Mouse (Mus musculus): ENCODE data around the gene Btbd19. TPM values are rescaled to one million over a fixed set of nuclear protein-coding genes. Genes with fewer than 3 reads are reported as not detected.

Gene Btbd19
- polyA plus RNA-seq, 1 experiment from 2014 or later = 7.6 TPM

DNA sequence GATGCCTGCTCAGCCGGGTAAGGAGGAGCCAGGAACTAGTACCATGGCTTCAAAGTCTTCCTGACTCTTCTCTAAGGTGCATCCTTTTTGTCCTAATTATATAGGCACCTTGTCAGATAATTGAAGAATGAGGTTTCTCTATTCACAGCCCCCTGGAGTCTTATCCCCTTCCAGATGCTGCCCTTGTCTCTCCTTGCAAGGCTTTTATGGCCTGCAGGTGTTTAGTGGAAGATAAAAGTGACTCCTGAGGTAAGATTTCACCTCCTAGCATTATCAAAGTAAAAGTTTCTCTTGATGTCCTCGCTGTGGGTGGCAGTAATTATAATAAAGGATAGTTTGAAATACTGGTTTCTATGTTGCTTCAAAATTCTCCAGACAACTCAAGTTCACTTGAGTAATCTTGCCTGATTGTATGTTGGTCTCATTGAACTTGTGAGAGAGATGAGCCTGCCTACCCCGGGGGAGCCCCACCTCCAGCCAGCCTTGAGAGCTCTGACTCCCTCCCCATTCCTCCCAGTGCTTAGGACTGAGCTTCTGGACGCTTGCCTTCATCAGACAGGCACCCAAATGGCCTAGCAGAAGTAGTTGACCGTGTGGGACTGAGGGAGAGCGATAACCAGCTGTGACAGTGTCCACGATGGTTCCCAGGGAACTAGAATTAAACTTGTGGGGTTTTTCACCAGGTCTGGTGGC, 37.4 kb downstream of the Btbd19 start:
- Histone ChIP-seq H3K27ac (no peak overlapping the region), H3K4me2 (replicated peaks) (no peak overlapping the region), H3K36me3 (0 out of 2 replicates have a peak, but pooled peaks cover 4% of the 10 kb centered on the region), H3K27me3 (replicated peaks) (no peaks in the 10 kb centered on the region), H3K4me1 (replicated peaks) (peaks cover 4% of the 10 kb centered on the region; the same call in 1 of the 2 replicates), H3K9ac (no peak overlapping the region), H3K9me3 (no peaks in the 10 kb centered on the region), H3K4me3 (replicated peaks) (no peak overlapping the region)
- ATAC-seq = no peak
- 70% methylated on average over 7 of the region's 7 CpGs for WGBS

DNA sequence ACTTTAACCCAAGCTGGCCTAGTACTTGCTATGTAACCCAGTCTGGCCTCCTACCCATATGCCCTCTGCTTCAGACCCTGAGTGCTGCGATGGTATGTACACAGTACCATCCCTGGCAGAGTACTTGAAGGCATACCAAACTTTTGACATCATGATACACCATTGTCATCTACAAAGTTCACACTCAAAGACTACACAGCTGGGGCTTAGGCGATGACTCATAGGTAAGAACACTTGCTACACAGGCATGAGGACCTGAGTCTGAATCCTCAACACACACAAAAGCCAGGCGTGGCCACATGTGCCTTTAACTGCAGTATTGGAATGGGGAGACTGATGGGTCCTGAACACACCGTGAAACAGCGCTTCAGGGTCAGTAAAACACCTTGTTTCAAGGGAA, 54.3 kb downstream of the Btbd19 start:
- no peak overlapping the region for H3K27ac ChIP-seq
- H3K36me3 ChIP-seq = peaks cover 17% of the 10 kb centered on the region
- no peaks in the 10 kb centered on the region for H3K27me3 ChIP-seq (replicated peaks)
- no peaks in the 10 kb centered on the region for H3K9me3 ChIP-seq
- 92% methylated on average over 5 of the region's 5 CpGs for WGBS
- no peak for ATAC-seq
- no peak overlapping the region for H3K4me2 ChIP-seq (replicated peaks)
- no peaks in the 10 kb centered on the region for H3K4me1 ChIP-seq (replicated peaks)
- no peak overlapping the region for H3K9ac ChIP-seq
- H3K4me3 ChIP-seq (replicated peaks) = no peak overlapping the region

DNA sequence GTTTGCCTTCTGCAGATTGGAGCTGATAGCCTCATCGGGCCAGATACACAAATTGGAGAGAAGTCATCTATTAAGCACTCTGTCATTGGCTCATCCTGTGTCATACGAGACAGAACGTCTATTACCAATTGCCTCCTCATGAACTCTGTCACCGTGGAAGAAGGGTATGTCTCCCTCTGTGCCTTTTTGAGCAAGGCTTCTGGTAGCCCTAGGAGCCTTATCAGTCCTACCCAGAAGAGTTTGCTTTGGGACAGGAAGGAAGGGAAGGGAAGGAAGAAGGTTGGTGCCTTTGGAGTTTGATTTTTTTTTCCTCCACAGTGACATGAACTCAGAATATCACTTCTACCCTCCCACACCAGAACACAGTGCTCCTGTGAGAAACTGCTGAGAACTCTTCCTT, 54.9 kb downstream of the Btbd19 start:
- no peaks in the 10 kb centered on the region for H3K4me1 ChIP-seq (replicated peaks)
- H3K27ac ChIP-seq = no peak overlapping the region
- H3K27me3 ChIP-seq (replicated peaks) = no peaks in the 10 kb centered on the region
- no peaks in the 10 kb centered on the region for H3K9me3 ChIP-seq
- 80% methylated on average over 4 of the region's 4 CpGs for WGBS
- peaks cover 19% of the 10 kb centered on the region for H3K36me3 ChIP-seq
- ATAC-seq = no peak
- H3K4me2 ChIP-seq (replicated peaks) = no peak overlapping the region
- H3K9ac ChIP-seq = no peak overlapping the region
- H3K4me3 ChIP-seq (replicated peaks) = no peak overlapping the region

DNA sequence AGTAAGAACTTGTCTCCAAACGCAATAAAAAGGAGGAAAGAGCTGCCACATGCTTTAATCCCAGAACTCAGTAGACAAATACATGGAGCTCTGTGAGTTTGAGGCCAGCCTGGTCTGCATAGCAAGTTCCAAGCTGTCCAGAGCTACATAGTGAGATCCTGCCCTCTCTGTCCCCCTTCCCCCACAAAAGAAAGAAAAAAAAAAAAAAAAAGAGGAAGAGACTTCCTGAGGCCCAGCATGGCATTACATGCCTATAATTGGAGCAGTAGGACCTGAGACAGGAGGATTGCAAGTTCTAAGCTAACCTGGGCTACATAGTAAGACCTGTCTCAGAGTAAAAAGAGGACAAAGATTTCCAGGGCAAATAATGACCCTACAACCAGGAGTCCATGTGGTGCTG, 55.9 kb downstream of the Btbd19 start:
- Histone ChIP-seq H3K4me1 (replicated peaks) (no peaks in the 10 kb centered on the region), H3K9me3 (no peaks in the 10 kb centered on the region), H3K4me3 (replicated peaks) (no peak overlapping the region), H3K27me3 (replicated peaks) (no peaks in the 10 kb centered on the region), H3K36me3 (peaks cover 24% of the 10 kb centered on the region), H3K27ac (no peak overlapping the region), H3K9ac (no peak overlapping the region), H3K4me2 (replicated peaks) (no peak overlapping the region)
- ATAC-seq = no peak
- 89% methylated on average over 1 of the region's 1 CpGs for WGBS

Other genes starting within 250 kb of the Btbd19 start
- 1.1 and 1.2 TPM in 2 replicates for gene Zswim5, start 248.3 kb downstream of the Btbd19 start, polyA plus RNA-seq (2015; fragmentation: Nextera tagmentation; extraction: Ambion mirVana)
- gene Urod, start 131.3 kb downstream of the Btbd19 start, polyA plus RNA-seq (2015; fragmentation: Nextera tagmentation; extraction: Ambion mirVana) = 68.7 and 75.4 TPM in 2 replicates
- gene Hectd3, start 130.4 kb downstream of the Btbd19 start, polyA plus RNA-seq (2015; fragmentation: Nextera tagmentation; extraction: Ambion mirVana) = 12.6 TPM in 2 replicates
- 32.2 and 37.7 TPM in 2 replicates for gene Eif2b3, start 106.3 kb downstream of the Btbd19 start, polyA plus RNA-seq (2015; fragmentation: Nextera tagmentation; extraction: Ambion mirVana)
- 5.6 and 5.9 TPM in 2 replicates for gene Ptch2, start 29.6 kb downstream of the Btbd19 start, polyA plus RNA-seq (2015; fragmentation: Nextera tagmentation; extraction: Ambion mirVana)
- gene Tctex1d4, start 1.1 kb upstream of the Btbd19 start, polyA plus RNA-seq (2015; fragmentation: Nextera tagmentation; extraction: Ambion mirVana) = not detected in 2 replicates
- gene Plk3, start 8.2 kb upstream of the Btbd19 start, polyA plus RNA-seq (2015; fragmentation: Nextera tagmentation; extraction: Ambion mirVana) = 3.6 and 3.7 TPM in 2 replicates
- 1,027 and 1,033 TPM in 2 replicates for gene Rps8, start 30.5 kb upstream of the Btbd19 start, polyA plus RNA-seq (2015; fragmentation: Nextera tagmentation; extraction: Ambion mirVana)
- 37.7 and 48.7 TPM in 2 replicates for gene Kif2c, start 56.9 kb upstream of the Btbd19 start, polyA plus RNA-seq (2015; fragmentation: Nextera tagmentation; extraction: Ambion mirVana)
- 9.5 and 11.7 TPM in 2 replicates for gene Tmem53, start 126.2 kb upstream of the Btbd19 start, polyA plus RNA-seq (2015; fragmentation: Nextera tagmentation; extraction: Ambion mirVana)
- 0.19 and 0.32 TPM in 2 replicates for gene Armh1, start 126.4 kb upstream of the Btbd19 start, polyA plus RNA-seq (2015; fragmentation: Nextera tagmentation; extraction: Ambion mirVana)